Mouse (Mus musculus) stomach, embryonic 16.5 days (tissue): ENCODE results near the gene Tspan10. TPM values are rescaled to one million over a fixed set of nuclear protein-coding genes. Genes with fewer than 3 reads are reported as not detected.

Experiments
- ATAC-seq: fragments of 200-750 bp; cut with Nextera tagmentation; 2 replicates; pipeline ENCODE4 v1.8.0; 2017; ENCODE audit warnings: moderate number of reproducible peaks, moderate TSS enrichment; ENCODE audit not compliant: insufficient read depth, low FRiP score
- H3K27ac ChIP-seq: fragments of 300-500 bp; sonication (generic); 2 replicates; pipeline ENCODE4 v1.5.1; 2014; ENCODE audit warnings: low read length
- H3K27me3 ChIP-seq: fragments of 300-500 bp; sonication (generic); 2 replicates; pipeline ENCODE4 v1.6.1; 2014; ENCODE audit warnings: low read length, control low read depth, mixed read lengths; ENCODE audit not compliant: control insufficient read depth, insufficient read depth
- H3K36me3 ChIP-seq: fragments of 300-500 bp; sonication (generic); 2 replicates; pipeline ENCODE4 v1.6.1; 2014; ENCODE audit warnings: low read length; ENCODE audit not compliant: control insufficient read depth, insufficient read depth
- H3K4me1 ChIP-seq: fragments of 300-500 bp; sonication (generic); 2 replicates; pipeline ENCODE4 v1.6.1; 2014; ENCODE audit warnings: low read length, control low read depth, mixed read lengths; ENCODE audit not compliant: control insufficient read depth, insufficient read depth
- H3K4me2 ChIP-seq: fragments of 300-500 bp; sonication (generic); 2 replicates; pipeline ENCODE4 v1.6.1; 2014; ENCODE audit warnings: low read depth, low read length, mixed read lengths
- H3K4me3 ChIP-seq: fragments of 300-500 bp; sonication (generic); replicated peaks from 2 replicates; pipeline ENCODE4 v1.5.1; 2014; ENCODE audit warnings: mild to moderate bottlenecking, low read length
- H3K9ac ChIP-seq: fragments of 300-500 bp; sonication (generic); 2 replicates; pipeline ENCODE4 v1.6.1; 2014; ENCODE audit warnings: low read length
- H3K9me3 ChIP-seq: fragments of 300-500 bp; sonication (generic); replicated peaks from 2 replicates; pipeline ENCODE4 v1.6.1; 2016; ENCODE audit warnings: low read length, control low read depth; ENCODE audit not compliant: control insufficient read depth
- WGBS: fragments of 180-500 bp; shearing (Covaris S2); extraction: QIAGEN DNeasy Blood & Tissue Kit; methylation state at CpG from one replicate; pipeline ENCODE4 v1.1.7; 2014; 5-methylcytosine and 5-hydroxymethylcytosine counted together
- polyA plus RNA-seq: library from polyadenylated mRNA; unstranded; fragments of >200 nt; fragmentation: Nextera tagmentation; extraction: Ambion mirVana; gene quantifications from 2 replicates; pipeline ENCODE4 v1.2.1, GENCODE M21; 2015

The Tspan10 gene
- polyA plus RNA-seq, 1 experiment from 2014 or later = not detected

DNA sequence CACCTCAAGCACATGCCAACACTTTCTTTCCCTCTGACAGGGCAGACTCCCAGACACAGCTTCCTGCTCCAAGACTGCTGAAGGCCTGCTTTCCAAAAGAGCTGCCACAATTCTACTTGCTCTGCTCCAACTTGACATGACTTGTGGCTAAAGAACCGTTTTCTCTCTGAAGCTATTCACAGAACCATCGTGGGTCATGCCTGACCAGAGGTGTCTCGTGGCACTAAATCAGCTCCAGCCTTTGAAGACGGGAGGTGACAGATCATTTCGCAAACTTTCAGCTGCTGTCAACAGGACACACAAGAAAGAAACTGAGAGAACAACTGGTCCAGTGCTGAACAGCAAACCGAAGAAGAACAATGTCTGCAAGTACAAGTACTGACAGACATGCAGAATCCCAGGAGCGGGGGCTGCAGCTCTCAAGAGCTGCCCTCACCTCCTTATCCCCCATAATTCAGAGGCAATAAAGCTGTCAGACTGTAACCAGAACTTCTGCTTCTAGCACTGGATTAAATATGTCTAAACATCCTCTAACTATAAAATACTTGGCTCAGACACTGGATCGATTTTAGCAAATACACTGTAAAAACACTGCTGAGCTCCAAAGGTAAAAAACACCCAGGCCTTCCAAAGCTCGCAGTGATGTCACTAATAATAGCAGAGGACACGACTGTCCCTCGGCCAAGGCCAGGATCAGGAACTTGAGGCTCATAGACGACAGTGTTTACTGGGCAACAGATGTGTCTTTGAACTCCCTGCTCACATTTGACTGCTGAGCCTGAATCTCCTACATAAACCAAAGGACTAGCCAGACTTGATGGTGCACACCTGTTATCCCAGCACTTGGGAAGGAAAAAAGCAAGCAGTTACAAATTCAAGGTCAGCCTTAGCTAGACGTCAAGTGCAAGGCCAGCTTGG is 19.5 kb upstream of the Tspan10 start:
- H3K36me3 ChIP-seq = peaks cover 17% of the 10 kb centered on the region
- 47% methylated on average over 13 of the region's 13 CpGs for WGBS
- no peak overlapping the region for H3K4me3 ChIP-seq
- peaks cover 9% of the 10 kb centered on the region for H3K4me1 ChIP-seq
- peak overlapping the region; percentile 73; the same call in 1 of the 2 replicates for H3K27ac ChIP-seq
- H3K4me2 ChIP-seq = no peak overlapping the region
- ATAC-seq = peak; percentile 69; the same call in 1 of the 2 replicates
- no peaks in the 10 kb centered on the region for H3K27me3 ChIP-seq
- no peaks in the 10 kb centered on the region for H3K9me3 ChIP-seq
- no peak overlapping the region for H3K9ac ChIP-seq

DNA sequence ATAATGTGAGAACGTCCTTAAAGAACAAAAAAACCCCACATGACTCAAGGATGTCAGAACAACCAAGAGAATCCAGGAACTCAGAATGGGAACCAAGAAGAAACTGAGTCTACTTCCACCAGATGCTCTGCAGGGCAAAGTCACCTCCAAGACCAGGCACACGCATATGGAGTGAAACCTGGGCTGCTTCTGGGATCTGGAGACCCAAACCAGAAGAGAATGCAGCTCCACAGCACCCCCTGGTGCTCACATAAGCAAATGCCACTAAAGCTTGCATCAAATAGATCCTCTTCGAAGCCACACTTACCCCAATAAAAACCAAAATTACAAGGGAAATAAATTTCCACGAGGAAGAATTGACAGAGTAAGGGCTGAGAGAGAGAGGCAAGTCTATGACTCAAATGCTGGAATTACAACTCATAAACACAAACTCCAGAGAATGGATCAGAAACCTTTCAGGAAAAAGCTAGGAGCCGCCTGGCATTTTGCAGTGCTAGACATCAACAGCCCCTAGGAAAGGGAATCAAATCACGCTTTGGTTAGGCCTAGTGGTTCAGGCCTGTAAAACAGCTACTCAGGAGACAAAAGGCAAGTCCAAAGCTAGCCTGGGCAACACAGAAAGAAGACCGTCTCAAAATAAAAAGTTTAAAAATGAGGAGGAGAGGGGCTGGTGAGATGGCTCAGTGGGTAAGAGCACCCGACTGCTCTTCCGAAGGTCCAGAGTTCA is 18.7 kb upstream of the Tspan10 start:
- Histone ChIP-seq H3K4me1 (peaks cover 9% of the 10 kb centered on the region), H3K27me3 (no peaks in the 10 kb centered on the region), H3K9me3 (no peaks in the 10 kb centered on the region), H3K4me2 (no peak overlapping the region), H3K9ac (no peak overlapping the region), H3K36me3 (peaks cover 18% of the 10 kb centered on the region), H3K4me3 (no peak overlapping the region), H3K27ac (peak overlapping the region; percentile 33; the same call in 1 of the 2 replicates)
- peak; percentile 55; the same call in 1 of the 2 replicates for ATAC-seq
- 59% methylated on average over 9 of the region's 9 CpGs for WGBS

DNA sequence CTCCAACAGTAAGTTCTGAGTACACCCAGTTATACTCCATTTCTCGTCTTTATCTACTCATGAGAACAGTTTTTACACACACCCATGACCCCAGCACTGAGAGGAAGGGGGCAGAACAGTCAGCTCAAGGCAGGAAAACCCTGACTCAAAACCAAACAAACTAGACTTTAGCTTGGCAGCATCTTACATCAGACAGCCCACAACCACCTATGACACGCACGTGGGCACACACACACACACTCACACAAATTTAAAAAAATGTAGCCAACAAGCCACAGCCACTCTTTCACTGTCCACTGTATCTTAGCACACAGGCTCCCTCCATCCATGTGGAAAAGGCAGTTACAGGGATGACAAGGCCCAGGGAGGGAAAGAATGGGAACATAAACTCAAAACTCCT is 15.7 kb upstream of the Tspan10 start:
- no peak for ATAC-seq
- no peaks in the 10 kb centered on the region for H3K27me3 ChIP-seq
- no peaks in the 10 kb centered on the region for H3K9me3 ChIP-seq
- no peak overlapping the region for H3K4me3 ChIP-seq
- peaks cover 9% of the 10 kb centered on the region for H3K4me1 ChIP-seq
- H3K27ac ChIP-seq = no peak overlapping the region
- 90% methylated on average over 3 of the region's 3 CpGs for WGBS
- H3K9ac ChIP-seq = no peak overlapping the region
- H3K4me2 ChIP-seq = no peak overlapping the region
- H3K36me3 ChIP-seq = peaks cover 13% of the 10 kb centered on the region; the same call in 1 of the 2 replicates

DNA sequence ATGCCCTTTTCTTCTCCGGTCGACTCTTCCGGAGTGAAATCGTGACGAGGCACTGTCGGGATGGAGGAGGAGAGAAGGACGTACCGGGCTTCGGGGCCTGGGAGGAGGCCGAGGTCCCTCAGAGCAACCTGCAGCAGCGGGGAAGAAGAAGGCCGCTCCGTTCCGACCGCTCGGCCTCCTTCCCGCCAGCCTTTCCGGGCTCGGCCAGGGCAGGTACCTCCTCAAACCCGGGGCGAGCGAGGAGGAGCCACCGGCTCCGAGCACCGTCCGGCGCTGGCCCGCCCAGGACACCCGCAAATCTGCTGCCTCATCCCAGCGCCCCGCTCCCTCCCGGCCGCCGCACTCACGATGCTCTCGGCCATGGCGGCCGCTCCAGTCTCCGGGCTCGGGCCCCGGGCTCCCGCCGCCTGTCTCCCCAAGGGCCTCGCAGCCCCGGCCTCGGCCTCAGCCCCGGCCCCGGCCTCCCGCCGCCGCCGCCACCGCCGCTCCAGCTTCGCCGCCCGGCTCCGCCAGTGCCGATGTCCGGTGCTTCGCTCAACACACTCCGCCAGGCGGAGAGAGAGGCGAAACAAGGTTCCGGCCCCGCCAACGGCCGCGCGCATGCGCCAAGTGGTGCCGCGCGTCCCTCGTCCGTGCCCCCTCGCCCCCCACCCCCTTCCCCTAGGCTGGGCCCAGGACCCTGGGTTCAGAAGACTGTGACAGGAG is 5.1 kb upstream of the Tspan10 start, which contains the start of gene Nploc4:
Gene Nploc4 (minus strand): TSS at position 557 of the 705 bp plus-strand sequence.
- peak within 1 kb of the TSS; percentile 90 for H3K4me3 ChIP-seq
- H3K27ac ChIP-seq = peak within 1 kb of the TSS; percentile 60; the same call in 1 of the 2 replicates
- H3K36me3 ChIP-seq = 0 out of 2 replicates have a peak, but pooled peaks cover 3% of the 10 kb centered on the region
- peaks cover 10% of the 10 kb centered on the region for H3K4me1 ChIP-seq
- no peaks in the 10 kb centered on the region for H3K27me3 ChIP-seq
- peak; percentile 92 for ATAC-seq
- under 1% methylated on average over 77 of the region's 77 CpGs for WGBS
- H3K4me2 ChIP-seq = peak within 1 kb of the TSS; percentile 94
- H3K9me3 ChIP-seq = no peaks in the 10 kb centered on the region
- H3K9ac ChIP-seq = peak within 1 kb of the TSS; percentile 94

DNA sequence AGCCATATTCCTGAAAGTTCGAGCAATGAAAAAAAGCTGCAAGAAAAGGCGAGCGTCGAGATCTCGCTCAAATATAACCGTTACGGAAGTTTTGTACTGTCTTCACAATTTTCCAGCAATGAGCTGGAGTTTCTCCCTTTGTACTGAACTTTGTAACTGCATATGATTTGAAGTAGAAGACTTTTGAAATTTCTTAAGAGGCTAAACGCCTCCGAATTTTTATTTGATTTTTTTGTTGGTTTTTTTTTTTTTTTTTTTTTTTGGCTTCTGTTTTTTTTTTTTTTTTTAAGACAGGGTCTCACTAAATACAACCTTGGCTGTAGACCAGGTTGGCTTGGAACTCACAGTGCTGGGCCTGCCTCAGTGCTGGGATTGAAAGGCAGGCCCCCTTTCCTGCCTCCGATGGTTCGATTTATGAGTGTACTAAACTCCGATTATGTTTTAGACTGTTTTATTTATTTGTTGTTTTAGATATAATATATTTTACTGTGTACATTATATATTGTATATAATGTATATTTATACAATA is 4.5 kb upstream of the Tspan10 start:
- WGBS = 23% methylated on average over 12 of the region's 12 CpGs
- no peaks in the 10 kb centered on the region for H3K27me3 ChIP-seq
- 0 out of 2 replicates have a peak overlapping the region, but pooled peaks have one; percentile 21 for H3K27ac ChIP-seq

DNA sequence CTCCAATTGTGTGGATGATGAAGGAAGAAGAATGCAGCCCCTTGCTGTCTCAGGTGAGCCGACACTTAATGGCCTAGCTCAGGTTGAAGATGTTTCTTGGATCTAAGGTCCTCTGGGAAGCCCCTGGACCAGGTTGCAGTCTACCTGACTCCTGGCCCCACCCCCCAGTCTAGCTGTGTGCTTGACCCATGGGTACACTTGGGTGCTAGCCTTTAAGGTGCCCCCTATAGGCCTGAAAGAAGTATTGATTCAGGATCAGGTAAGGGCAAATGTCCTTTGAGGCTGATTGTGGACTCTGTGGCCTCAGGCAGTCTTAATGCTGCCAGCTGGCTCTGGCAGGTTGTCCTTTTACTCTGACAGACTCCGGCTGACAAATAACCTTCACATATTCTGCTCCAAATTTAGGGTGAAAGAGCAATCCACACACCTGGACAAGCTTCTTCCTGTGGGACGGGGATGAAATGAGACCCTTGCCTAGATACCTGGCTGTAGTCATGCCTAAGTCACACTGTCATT is 379 bp downstream of the Tspan10 start:
- Histone ChIP-seq H3K4me2 (no peak overlapping the region), H3K27ac (no peak overlapping the region), H3K4me1 (no peaks in the 10 kb centered on the region), H3K27me3 (no peaks in the 10 kb centered on the region), H3K9me3 (no peaks in the 10 kb centered on the region), H3K9ac (no peak overlapping the region), H3K36me3 (no peaks in the 10 kb centered on the region), H3K4me3 (no peak overlapping the region)
- no peak for ATAC-seq
- WGBS = 84% methylated on average over 3 of the region's 3 CpGs

More for the DNA sequence above, 4.5 kb upstream of the Tspan10 start:
- no peak for ATAC-seq
- Histone ChIP-seq H3K9ac (peak overlapping the region; percentile 94), H3K36me3 (0 out of 2 replicates have a peak, but pooled peaks cover 3% of the 10 kb centered on the region), H3K4me2 (peak overlapping the region; percentile 57), H3K4me1 (peaks cover 10% of the 10 kb centered on the region), H3K9me3 (no peaks in the 10 kb centered on the region), H3K4me3 (peak overlapping the region; percentile 90)

DNA sequence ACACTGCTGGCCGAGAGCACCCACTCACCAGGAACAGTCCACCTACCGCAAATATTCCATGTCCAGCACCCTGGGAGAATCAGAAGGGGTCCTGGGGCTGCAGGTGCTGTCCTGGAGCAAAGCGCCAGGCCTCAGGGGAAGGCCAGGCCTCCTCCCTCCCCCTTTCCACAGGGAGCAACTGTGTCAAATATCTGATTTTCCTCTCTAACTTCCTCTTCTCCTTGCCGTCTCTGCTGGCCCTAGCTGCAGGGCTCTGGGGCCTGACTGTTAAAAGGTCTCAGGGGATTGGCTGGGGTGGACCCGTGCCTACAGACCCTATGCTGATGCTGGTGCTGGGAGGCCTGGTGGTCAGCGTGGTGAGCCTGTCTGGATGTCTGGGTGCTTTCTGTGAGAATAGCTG is 1.7 kb downstream of the Tspan10 start:
- no peak overlapping the region for H3K4me3 ChIP-seq
- ATAC-seq = no peak
- H3K4me2 ChIP-seq = no peak overlapping the region
- no peak overlapping the region for H3K9ac ChIP-seq
- H3K36me3 ChIP-seq = no peaks in the 10 kb centered on the region
- no peaks in the 10 kb centered on the region for H3K4me1 ChIP-seq
- WGBS = 74% methylated on average over 6 of the region's 6 CpGs
- H3K27me3 ChIP-seq = no peaks in the 10 kb centered on the region
- no peak overlapping the region for H3K27ac ChIP-seq
- H3K9me3 ChIP-seq = no peaks in the 10 kb centered on the region

DNA sequence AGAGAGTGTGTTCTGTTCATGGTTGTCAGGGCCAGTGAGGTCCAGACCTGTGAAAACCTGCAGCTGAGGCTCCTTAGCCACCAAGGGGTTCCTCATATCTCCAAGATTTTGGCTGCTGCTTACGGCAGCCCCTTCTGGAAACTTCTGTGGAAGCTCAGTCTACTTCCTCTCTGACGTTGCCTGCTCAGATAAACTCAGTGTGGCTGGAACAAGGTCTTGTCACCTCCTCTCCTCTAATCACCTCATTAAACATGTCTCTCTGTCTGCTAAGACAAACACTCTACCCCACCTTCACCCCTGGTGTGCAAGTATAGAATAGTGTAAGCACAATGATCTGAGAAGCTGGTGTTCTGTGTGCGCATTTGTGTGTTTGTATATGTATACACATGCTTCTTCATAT is 3.0 kb downstream of the Tspan10 start:
- Histone ChIP-seq H3K36me3 (no peaks in the 10 kb centered on the region), H3K27me3 (no peaks in the 10 kb centered on the region), H3K9me3 (no peaks in the 10 kb centered on the region), H3K4me3 (no peak overlapping the region), H3K4me1 (no peaks in the 10 kb centered on the region), H3K4me2 (no peak overlapping the region), H3K27ac (no peak overlapping the region), H3K9ac (no peak overlapping the region)
- ATAC-seq = no peak
- 49% methylated on average over 3 of the region's 3 CpGs for WGBS
